Mouse (Mus musculus): Measurements from ENCODE around the gene Gabbr2.

The Gabbr2 gene

GRCm38 (mm10) chr4:46710523-46710922, 281.1 kb downstream of the Gabbr2 start:
- in situ Hi-C loops (cut with MboI; ENCODE audit: low pct_unique_long_range_greater_than_20kb in 1 of 2, low sequenced_read_pairs in 2 of 2, unreplicated experiment in 1 of 2) = no loop called here

- in situ Hi-C loops (cut with MboI; ENCODE audit: low pct_unique_long_range_greater_than_20kb in 1 of 2, low sequenced_read_pairs in 2 of 2, unreplicated experiment in 1 of 2) = no loop called here
Measured at GRCm38 (mm10) chr4:46710018-46710417, 281.7 kb downstream of the Gabbr2 start.

- in situ Hi-C loops (cut with MboI; ENCODE audit: low pct_unique_long_range_greater_than_20kb in 1 of 2, low sequenced_read_pairs in 2 of 2, unreplicated experiment in 1 of 2) = no loop called here
Measured at GRCm38 (mm10) chr4:46709492-46709891, 282.2 kb downstream of the Gabbr2 start.

- in situ Hi-C loops (cut with MboI; ENCODE audit: low pct_unique_long_range_greater_than_20kb in 1 of 2, low sequenced_read_pairs in 2 of 2, unreplicated experiment in 1 of 2) = no loop called here
Measured at GRCm38 (mm10) chr4:46705739-46706138, 285.9 kb downstream of the Gabbr2 start.

GRCm38 (mm10) chr4:46703146-46703545, 288.5 kb downstream of the Gabbr2 start:
- in situ Hi-C loops (cut with MboI; ENCODE audit: low pct_unique_long_range_greater_than_20kb in 1 of 2, low sequenced_read_pairs in 2 of 2, unreplicated experiment in 1 of 2) = no loop called here

GRCm38 (mm10) chr4:46700223-46700651, 291.4 kb downstream of the Gabbr2 start:
- in situ Hi-C loops (cut with MboI; ENCODE audit: low pct_unique_long_range_greater_than_20kb in 1 of 2, low sequenced_read_pairs in 2 of 2, unreplicated experiment in 1 of 2) = no loop called here

- in situ Hi-C loops (cut with MboI; ENCODE audit: low pct_unique_long_range_greater_than_20kb in 1 of 2, low sequenced_read_pairs in 2 of 2, unreplicated experiment in 1 of 2) = loop anchor here in 1 of 2 experiments (10.0 kb wide), 1 partner anchor 328 kb away; no protein-coding TSS in a partner anchor
Measured at GRCm38 (mm10) chr4:46696467-46696866, 295.2 kb downstream of the Gabbr2 start.

GRCm38 (mm10) chr4:46690565-46690964, 301.1 kb downstream of the Gabbr2 start:
- in situ Hi-C loops (cut with MboI; ENCODE audit: low pct_unique_long_range_greater_than_20kb in 1 of 2, low sequenced_read_pairs in 2 of 2, unreplicated experiment in 1 of 2) = loop anchor here in 1 of 2 experiments (10.0 kb wide), 1 partner anchor 334 kb away; no protein-coding TSS in a partner anchor

- in situ Hi-C loops (cut with MboI; ENCODE audit: low pct_unique_long_range_greater_than_20kb in 1 of 2, low sequenced_read_pairs in 2 of 2, unreplicated experiment in 1 of 2) = loop anchor here in 1 of 2 experiments (10.0 kb wide), 1 partner anchor 335 kb away; no protein-coding TSS in a partner anchor
Measured at GRCm38 (mm10) chr4:46690023-46690420, 301.7 kb downstream of the Gabbr2 start.

- in situ Hi-C loops (cut with MboI; ENCODE audit: low pct_unique_long_range_greater_than_20kb in 1 of 2, low sequenced_read_pairs in 2 of 2, unreplicated experiment in 1 of 2) = loop anchor here in 1 of 2 experiments (10.0 kb wide), 1 partner anchor 335 kb away; no protein-coding TSS in a partner anchor
Measured at GRCm38 (mm10) chr4:46689397-46690022, 302.2 kb downstream of the Gabbr2 start.

GRCm38 (mm10) chr4:46688213-46688832, 303.4 kb downstream of the Gabbr2 start:
- in situ Hi-C loops (cut with MboI; ENCODE audit: low pct_unique_long_range_greater_than_20kb in 1 of 2, low sequenced_read_pairs in 2 of 2, unreplicated experiment in 1 of 2) = no loop called here

GRCm38 (mm10) chr4:46684160-46684559, 307.5 kb downstream of the Gabbr2 start:
- in situ Hi-C loops (cut with MboI; ENCODE audit: low pct_unique_long_range_greater_than_20kb in 1 of 2, low sequenced_read_pairs in 2 of 2, unreplicated experiment in 1 of 2) = no loop called here

- in situ Hi-C loops (cut with MboI; ENCODE audit: low pct_unique_long_range_greater_than_20kb in 1 of 2, low sequenced_read_pairs in 2 of 2, unreplicated experiment in 1 of 2) = no loop called here
Measured at GRCm38 (mm10) chr4:46676646-46677045, 315.0 kb downstream of the Gabbr2 start.

GRCm38 (mm10) chr4:46675992-46676391, 315.7 kb downstream of the Gabbr2 start:
- in situ Hi-C loops (cut with MboI; ENCODE audit: low pct_unique_long_range_greater_than_20kb in 1 of 2, low sequenced_read_pairs in 2 of 2, unreplicated experiment in 1 of 2) = no loop called here

GRCm38 (mm10) chr4:46675272-46675785, 316.3 kb downstream of the Gabbr2 start:
- in situ Hi-C loops (cut with MboI; ENCODE audit: low pct_unique_long_range_greater_than_20kb in 1 of 2, low sequenced_read_pairs in 2 of 2, unreplicated experiment in 1 of 2) = no loop called here

GRCm38 (mm10) chr4:46668620-46669019, 323.1 kb downstream of the Gabbr2 start:
- in situ Hi-C loops (cut with MboI; ENCODE audit: low pct_unique_long_range_greater_than_20kb in 1 of 2, low sequenced_read_pairs in 2 of 2, unreplicated experiment in 1 of 2) = no loop called here

- in situ Hi-C loops (cut with MboI; ENCODE audit: low pct_unique_long_range_greater_than_20kb in 1 of 2, low sequenced_read_pairs in 2 of 2, unreplicated experiment in 1 of 2) = no loop called here
Measured at GRCm38 (mm10) chr4:46666420-46666819, 325.3 kb downstream of the Gabbr2 start.

- in situ Hi-C loops (cut with MboI; ENCODE audit: low pct_unique_long_range_greater_than_20kb in 1 of 2, low sequenced_read_pairs in 2 of 2, unreplicated experiment in 1 of 2) = no loop called here
Measured at GRCm38 (mm10) chr4:46665371-46665774, 326.3 kb downstream of the Gabbr2 start.

- in situ Hi-C loops (cut with MboI; ENCODE audit: low pct_unique_long_range_greater_than_20kb in 1 of 2, low sequenced_read_pairs in 2 of 2, unreplicated experiment in 1 of 2) = no loop called here
Measured at GRCm38 (mm10) chr4:46664123-46665009, 327.3 kb downstream of the Gabbr2 start.

All from mouse embryonic stem cell (cell line).